Mouse (Mus musculus) limb, embryonic 10.5 days (tissue): ENCODE data around the gene Strap. TPM values are rescaled to one million over a fixed set of nuclear protein-coding genes. Genes with fewer than 3 reads are reported as not detected.

ENCODE experiments used
- DNase-seq: peaks from one replicate; pipeline ENCODE4 v3.0.0-alpha.2; 2017; ENCODE audit warnings: low spot score
- H3K27ac ChIP-seq: fragments of 300-500 bp; sonication (generic); 2 replicates; pipeline ENCODE4 v1.5.1; 2016; ENCODE audit warnings: mild to moderate bottlenecking
- H3K27me3 ChIP-seq: fragments of 300-500 bp; sonication (generic); 2 replicates; pipeline ENCODE4 v1.6.1; 2016; ENCODE audit warnings: low read depth, mild to moderate bottlenecking; ENCODE audit not compliant: poor library complexity, severe bottlenecking
- H3K36me3 ChIP-seq: fragments of 300-500 bp; sonication (generic); 2 replicates; pipeline ENCODE4 v1.6.1; 2016; ENCODE audit warnings: mild to moderate bottlenecking, moderate library complexity
- H3K4me1 ChIP-seq: fragments of 300-500 bp; sonication (generic); 2 replicates; pipeline ENCODE4 v1.6.1; 2016
- H3K4me3 ChIP-seq: fragments of 300-500 bp; sonication (generic); 2 replicates; pipeline ENCODE4 v1.5.1; 2016; ENCODE audit warnings: mild to moderate bottlenecking, moderate library complexity
- H3K9me3 ChIP-seq: fragments of 300-500 bp; sonication (generic); replicated peaks from 2 replicates; pipeline ENCODE4 v1.6.1; 2016; ENCODE audit warnings: mild to moderate bottlenecking
- WGBS: fragments of 180-500 bp; shearing (Covaris S2); methylation state at CpG from one replicate; pipeline ENCODE4 v1.1.7; 2016; 5-methylcytosine and 5-hydroxymethylcytosine counted together
- polyA plus RNA-seq: library from polyadenylated mRNA; unstranded; fragments of >200 nt; fragmentation: Nextera tagmentation; extraction: Ambion mirVana; gene quantifications from 2 replicates; pipeline ENCODE4 v1.2.1, GENCODE M21; 2016

The Strap gene
- polyA plus RNA-seq, 1 experiment from 2014 or later = 229 TPM

DNA sequence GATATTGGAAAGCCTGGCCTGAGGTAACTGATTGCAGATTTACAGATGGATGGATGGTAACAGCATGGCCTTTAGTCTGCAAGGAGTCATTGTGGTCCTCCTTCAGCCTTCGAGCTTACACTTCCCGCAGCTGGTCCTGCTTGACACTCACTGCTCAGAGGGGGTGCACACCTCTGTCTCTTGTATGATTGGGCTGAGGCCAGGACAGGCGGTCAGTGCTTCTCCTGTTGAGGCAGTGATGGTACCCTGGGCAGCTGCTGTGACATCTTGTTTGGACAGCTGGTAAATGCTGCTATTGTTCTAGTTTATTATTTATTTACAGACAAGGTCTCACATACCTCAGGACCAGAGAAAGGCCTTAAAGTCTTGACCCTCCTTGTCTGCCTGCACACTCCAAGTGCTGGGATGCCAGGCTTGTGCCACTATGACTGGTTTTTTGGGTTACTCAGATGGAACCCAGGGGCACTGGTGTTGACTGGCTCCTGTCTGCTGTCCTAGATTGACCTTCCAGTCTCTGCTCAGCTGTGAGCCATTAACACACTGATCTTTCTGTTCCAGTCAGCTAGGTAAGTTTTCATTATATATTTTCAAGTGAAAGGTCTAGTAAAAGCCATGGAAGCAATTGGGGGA lies 36.9 kb downstream of the Strap start:
- H3K36me3 ChIP-seq = no peaks in the 10 kb centered on the region; the same call in 1 of the 2 replicates
- no peak overlapping the region for H3K4me3 ChIP-seq
- 68% methylated on average over 3 of the region's 3 CpGs for WGBS
- 0 out of 2 replicates have a peak, but pooled peaks cover 2% of the 10 kb centered on the region for H3K4me1 ChIP-seq
- H3K9me3 ChIP-seq = no peaks in the 10 kb centered on the region
- DNase-seq = peak; percentile 22
- H3K27ac ChIP-seq = no peak overlapping the region
- H3K27me3 ChIP-seq = no peaks in the 10 kb centered on the region

DNA sequence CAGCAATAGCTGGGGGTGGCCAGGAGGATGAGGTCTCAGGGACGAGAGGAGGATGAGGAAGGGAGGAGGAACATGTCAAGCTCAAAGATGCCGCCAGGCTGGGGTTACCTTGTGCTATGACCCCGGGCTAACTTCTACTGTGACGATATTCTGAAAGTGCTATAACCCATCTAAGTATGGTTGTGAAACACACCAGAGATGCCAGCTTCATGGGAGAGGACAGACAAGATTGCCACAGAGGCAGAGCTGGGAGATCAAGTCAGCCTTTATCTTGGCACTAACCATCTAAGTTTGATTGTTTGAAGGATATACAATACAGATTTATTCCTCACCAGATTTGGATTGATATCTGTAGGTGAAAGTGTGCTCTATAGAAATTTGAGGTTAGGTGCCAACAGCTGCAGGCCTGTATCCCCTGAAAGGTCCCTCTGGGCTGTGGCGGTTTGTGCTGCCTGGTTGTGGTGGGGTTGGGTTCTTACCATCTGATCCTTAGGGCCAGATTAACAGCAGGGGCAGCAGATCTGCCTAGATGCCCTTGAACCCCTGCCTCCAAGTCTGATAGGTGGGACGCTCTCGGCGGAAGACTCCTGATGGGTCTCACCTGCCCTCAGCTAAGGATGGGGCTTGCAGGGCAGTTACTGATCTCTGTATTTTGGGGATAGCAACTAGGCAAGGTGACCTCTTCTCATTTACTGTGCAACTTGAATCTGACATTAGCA lies 38.2 kb downstream of the Strap start:
- peak; percentile 6 for DNase-seq

DNA sequence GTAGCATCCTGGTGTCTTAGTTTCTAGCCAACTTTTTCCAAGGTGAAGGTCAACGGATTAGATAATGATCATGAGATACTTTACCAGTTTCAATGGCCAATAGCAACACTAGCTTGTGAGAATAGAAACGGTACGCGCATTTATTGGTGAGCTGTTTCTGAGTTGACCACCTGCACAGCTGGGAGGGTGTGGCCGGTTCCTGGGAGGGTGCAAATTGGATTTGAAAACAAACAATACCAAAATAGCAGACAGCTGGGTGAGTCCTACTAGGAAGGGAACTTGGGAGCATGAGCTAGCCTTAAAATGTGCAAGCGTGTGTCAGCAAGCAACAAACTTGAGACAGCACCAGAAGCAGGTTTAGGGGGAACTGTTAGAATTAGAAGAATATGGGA lies 38.8 kb downstream of the Strap start:
- DNase-seq = no peak
- no peaks in the 10 kb centered on the region for H3K27me3 ChIP-seq
- 94% methylated on average over 6 of the region's 6 CpGs for WGBS
- H3K4me1 ChIP-seq = 0 out of 2 replicates have a peak, but pooled peaks cover 2% of the 10 kb centered on the region
- H3K9me3 ChIP-seq = no peaks in the 10 kb centered on the region
- H3K27ac ChIP-seq = no peak overlapping the region
- no peaks in the 10 kb centered on the region; the same call in 1 of the 2 replicates for H3K36me3 ChIP-seq
- no peak overlapping the region for H3K4me3 ChIP-seq

More for the DNA sequence above, 38.2 kb downstream of the Strap start:
- Histone ChIP-seq H3K4me3 (no peak overlapping the region), H3K36me3 (no peaks in the 10 kb centered on the region; the same call in 1 of the 2 replicates), H3K27ac (no peak overlapping the region), H3K4me1 (0 out of 2 replicates have a peak, but pooled peaks cover 2% of the 10 kb centered on the region), H3K27me3 (no peaks in the 10 kb centered on the region), H3K9me3 (no peaks in the 10 kb centered on the region)
- WGBS = 95% methylated on average over 8 of the region's 8 CpGs

DNA sequence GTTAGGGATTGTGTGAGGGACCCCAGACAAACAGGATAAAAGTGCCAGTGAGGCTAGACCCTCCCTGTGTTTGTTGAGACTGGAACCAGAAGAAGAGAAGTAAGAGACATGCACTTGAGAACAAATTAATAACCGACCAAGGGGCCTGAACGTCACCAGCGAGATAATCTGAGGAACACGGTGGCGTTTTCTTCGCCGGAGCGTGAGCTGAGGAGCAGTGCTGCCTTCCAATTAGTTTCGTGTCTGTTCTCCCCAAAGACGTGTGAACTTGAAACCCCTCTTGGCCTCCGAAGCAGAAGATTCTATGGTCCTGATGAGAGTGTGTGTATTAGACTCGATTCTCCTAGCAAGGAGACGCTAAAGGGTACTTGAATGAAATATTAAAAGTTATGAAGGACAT lies 39.3 kb downstream of the Strap start:
- no peaks in the 10 kb centered on the region for H3K27me3 ChIP-seq
- H3K27ac ChIP-seq = no peak overlapping the region
- no peaks in the 10 kb centered on the region for H3K9me3 ChIP-seq
- 95% methylated on average over 13 of the region's 13 CpGs for WGBS
- peak; percentile 11 for DNase-seq
- H3K36me3 ChIP-seq = no peaks in the 10 kb centered on the region; the same call in 1 of the 2 replicates
- 0 out of 2 replicates have a peak, but pooled peaks cover 2% of the 10 kb centered on the region for H3K4me1 ChIP-seq
- no peak overlapping the region for H3K4me3 ChIP-seq

DNA sequence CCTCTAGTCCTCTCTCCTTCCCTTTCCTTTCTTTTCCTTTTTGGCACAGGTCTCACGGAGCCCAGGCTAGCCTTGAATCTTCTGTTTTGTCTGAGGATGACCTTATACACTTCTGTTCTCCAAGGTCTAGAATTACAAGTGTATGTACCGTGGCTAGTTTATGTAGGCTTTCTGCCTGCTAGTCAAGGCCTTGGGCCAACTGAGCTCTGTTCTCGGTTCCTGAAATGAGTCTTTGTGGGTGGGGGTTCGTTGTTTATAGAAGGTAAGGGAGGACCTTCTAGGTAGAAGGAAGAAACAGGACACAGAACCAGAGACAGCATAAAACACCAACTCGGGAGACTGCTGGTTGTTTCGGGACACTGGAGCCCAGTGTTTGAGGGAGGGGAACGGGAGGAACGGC lies 40.3 kb downstream of the Strap start:
- H3K9me3 ChIP-seq = no peaks in the 10 kb centered on the region
- H3K36me3 ChIP-seq = peaks cover 5% of the 10 kb centered on the region; the same call in 1 of the 2 replicates
- DNase-seq = no peak
- no peak overlapping the region for H3K27ac ChIP-seq
- no peak overlapping the region for H3K4me3 ChIP-seq
- H3K4me1 ChIP-seq = 0 out of 2 replicates have a peak, but pooled peaks cover 2% of the 10 kb centered on the region
- 91% methylated on average over 8 of the region's 8 CpGs for WGBS
- H3K27me3 ChIP-seq = no peaks in the 10 kb centered on the region

DNA sequence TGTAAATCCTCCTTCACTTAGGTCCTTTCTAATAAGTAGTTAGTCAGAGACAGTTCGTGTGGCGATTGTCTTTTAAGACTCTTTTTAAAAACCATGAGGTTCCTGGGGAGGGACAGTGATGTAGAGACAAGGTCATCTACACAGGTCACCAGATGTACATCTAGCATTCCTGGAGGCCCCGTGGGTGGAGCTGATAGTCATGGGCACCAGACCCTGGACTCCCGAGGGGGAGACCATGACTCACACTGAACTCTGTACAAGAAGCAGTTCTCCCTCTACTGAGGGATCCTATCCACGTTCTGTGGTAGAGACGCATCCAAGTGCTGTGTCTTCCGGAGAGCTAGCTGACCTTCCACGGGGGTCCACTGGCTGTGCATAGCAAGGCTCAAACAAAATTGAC lies 42.1 kb downstream of the Strap start:
- Histone ChIP-seq H3K27me3 (no peaks in the 10 kb centered on the region), H3K27ac (no peak overlapping the region), H3K4me3 (no peak overlapping the region), H3K36me3 (peaks cover 8% of the 10 kb centered on the region; the same call in 1 of the 2 replicates), H3K4me1 (no peaks in the 10 kb centered on the region), H3K9me3 (no peaks in the 10 kb centered on the region)
- no peak for DNase-seq
- 74% methylated on average over 8 of the region's 8 CpGs for WGBS

DNA sequence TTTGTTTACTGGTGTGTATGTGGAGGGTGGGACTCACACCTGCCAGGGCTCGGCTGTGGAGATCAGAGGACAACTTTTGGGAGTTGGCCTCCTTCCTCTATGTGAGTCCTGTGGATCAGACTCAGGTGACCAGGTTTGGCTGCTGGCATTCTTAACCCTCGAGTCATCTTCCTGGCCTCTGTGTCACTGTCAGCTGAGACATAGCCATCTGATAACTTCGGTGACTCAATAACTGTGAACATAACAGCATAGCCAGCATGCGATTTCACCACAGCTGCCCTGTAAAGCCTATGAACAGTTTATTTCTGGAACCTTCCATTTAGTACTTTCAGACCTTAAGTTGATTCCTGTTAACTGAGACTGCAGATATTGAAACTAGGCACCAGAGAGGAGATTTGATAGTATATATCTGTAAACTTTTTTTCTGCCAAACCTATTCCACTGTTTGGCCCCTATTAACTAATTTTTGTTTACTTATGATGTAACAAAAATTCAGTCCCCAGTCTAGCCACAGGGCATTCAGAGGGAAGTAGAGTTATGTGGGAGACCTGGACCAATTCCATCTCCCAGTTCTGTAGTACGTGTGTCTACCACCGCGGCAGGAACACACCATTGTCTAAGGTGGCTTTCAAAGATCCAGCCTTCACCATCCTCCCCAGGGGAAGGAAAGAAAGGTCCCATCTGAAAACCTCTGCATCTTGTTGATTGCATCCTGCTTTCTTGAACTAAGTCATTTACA lies 49.2 kb downstream of the Strap start:
- Histone ChIP-seq H3K36me3 (peaks cover 28% of the 10 kb centered on the region), H3K9me3 (no peaks in the 10 kb centered on the region), H3K4me1 (peaks cover 6% of the 10 kb centered on the region), H3K27ac (no peak overlapping the region), H3K27me3 (no peaks in the 10 kb centered on the region), H3K4me3 (no peak overlapping the region)
- no peak for DNase-seq
- 92% methylated on average over 7 of the region's 7 CpGs for WGBS

DNA sequence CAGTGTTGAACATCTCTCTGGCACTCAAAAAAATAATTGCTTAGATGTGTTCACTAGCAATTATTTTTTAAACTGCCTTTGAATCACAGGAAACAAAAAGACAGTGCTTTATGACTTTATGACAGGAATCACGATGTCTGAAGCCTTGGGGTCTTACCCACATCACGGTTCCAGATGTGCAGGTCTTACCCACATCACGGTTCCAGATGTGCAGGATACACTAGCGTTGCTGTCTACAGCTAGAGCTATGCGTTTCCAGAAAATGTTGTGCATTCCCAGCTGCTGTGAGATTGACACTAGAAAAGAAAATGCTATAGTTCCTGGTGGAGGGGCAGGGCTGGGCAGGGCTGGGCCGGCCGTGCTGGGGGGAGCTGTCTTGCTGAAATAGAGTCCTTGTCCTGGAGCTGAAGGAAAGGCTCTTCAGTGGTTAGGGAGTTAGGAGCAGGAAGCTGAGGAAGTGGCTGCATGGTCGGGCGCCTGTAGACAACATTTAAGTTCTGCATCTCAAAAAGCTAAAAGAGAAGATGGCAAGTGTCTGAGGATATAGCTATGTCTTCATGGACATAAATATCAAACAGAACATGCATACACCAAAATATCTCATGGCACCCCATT lies 54.2 kb downstream of the Strap start:
- H3K4me1 ChIP-seq = peaks cover 18% of the 10 kb centered on the region
- WGBS = 44% methylated on average over 9 of the region's 9 CpGs
- H3K4me3 ChIP-seq = no peak overlapping the region
- no peaks in the 10 kb centered on the region for H3K27me3 ChIP-seq
- peaks cover 16% of the 10 kb centered on the region for H3K36me3 ChIP-seq
- DNase-seq = no peak
- 0 out of 2 replicates have a peak overlapping the region, but pooled peaks have one; percentile 14 for H3K27ac ChIP-seq
- no peaks in the 10 kb centered on the region for H3K9me3 ChIP-seq

DNA sequence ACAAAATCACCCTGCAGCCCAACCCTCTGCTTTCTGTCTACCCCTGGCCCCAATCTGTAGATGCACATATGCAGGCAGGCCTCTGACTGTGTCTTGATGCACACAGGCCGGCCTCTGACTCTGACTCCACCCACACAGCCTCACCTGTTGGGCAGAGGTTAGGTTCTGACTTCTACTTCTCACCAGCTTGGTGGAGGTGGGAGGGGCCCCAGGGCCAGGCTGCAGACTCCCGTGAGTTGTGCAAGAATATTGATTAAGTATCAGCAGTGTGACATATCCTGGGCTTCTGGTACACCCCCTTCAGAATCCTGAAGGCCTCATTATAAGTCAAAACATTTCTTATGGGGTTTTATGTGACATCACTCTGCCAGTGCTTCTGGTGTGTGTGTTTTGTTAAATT lies 54.8 kb downstream of the Strap start:
- peaks cover 24% of the 10 kb centered on the region for H3K4me1 ChIP-seq
- no peak for DNase-seq
- no peak overlapping the region for H3K27ac ChIP-seq
- no peak overlapping the region for H3K4me3 ChIP-seq
- H3K9me3 ChIP-seq = no peaks in the 10 kb centered on the region
- H3K36me3 ChIP-seq = peaks cover 16% of the 10 kb centered on the region
- no peaks in the 10 kb centered on the region for H3K27me3 ChIP-seq
- WGBS = 65% methylated on average over 2 of the region's 2 CpGs

DNA sequence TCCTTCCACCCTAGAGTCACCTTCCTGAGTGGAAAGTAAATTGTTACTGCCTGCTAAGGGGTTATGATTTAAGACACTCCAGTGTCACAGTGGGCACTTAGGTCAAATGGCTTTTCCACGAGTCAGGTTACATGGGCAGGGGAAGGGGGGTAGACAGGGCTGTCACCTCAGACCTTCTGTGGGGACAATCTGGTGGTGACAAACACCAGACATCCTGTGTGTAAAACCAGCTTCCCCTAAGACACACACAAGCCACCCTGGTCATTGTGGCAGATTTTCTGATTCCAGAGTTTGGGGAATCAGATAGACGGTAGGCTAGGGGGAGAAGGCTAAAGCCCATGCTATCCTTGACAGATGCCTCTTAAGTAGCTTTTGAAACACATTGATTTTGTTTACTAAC lies 60.6 kb downstream of the Strap start:
- no peak for DNase-seq
- peak overlapping the region; percentile 64; the same call in 1 of the 2 replicates for H3K27ac ChIP-seq
- peaks cover 39% of the 10 kb centered on the region for H3K4me1 ChIP-seq
- no peak overlapping the region for H3K4me3 ChIP-seq
- H3K27me3 ChIP-seq = no peaks in the 10 kb centered on the region
- WGBS = 27% methylated on average over 2 of the region's 2 CpGs
- peaks cover 4% of the 10 kb centered on the region; the same call in 1 of the 2 replicates for H3K9me3 ChIP-seq
- peaks cover 33% of the 10 kb centered on the region for H3K36me3 ChIP-seq

DNA sequence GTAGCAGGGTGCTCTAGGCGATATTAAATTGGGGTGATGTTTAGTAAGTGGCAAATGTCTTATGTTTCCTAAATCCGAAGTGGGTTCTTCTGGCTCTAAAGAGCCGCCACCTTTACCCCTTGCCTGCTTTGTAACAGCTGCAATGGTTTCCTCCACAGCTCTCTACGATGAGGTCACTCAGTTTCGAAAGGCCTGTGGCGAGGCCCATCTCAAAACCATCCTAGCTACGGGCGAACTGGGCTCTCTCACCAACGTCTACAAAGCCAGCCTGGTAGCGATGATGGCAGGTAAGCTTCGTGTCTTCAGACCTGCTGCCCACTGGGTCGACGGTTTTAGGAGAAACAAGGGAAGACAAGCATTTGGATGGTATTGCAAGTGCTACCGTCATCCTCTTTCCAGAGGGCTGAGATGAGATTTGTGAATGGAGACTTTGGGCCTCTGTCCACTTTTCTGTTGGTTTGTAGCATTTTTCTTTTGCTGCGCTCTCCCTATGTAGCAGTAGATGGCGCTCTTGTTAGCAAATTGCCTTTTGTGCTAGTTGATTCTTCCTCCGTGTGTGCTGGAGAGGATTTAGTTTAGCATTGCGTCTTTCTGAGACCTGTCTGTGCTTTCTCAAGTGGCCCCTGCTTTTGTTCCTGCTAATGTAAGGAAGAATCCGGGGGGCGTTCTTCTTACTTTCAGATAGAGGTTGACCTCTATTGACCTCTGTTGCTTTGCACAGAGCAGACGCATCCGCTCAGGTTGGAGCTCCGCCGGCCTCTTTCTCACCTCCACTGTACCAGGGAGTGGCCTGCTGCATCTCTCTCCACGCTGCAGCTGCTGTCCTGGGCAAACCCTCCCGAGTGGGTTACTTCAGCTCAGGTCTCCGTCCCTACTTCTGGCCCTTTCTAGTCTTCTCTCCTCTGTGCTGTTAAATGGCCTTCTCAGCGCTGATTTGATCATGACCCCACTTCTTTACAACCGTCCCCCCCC lies 62.0 kb downstream of the Strap start:
- Histone ChIP-seq H3K27ac (peak overlapping the region; percentile 46; the same call in 1 of the 2 replicates), H3K36me3 (peaks cover 41% of the 10 kb centered on the region), H3K4me1 (peaks cover 39% of the 10 kb centered on the region), H3K9me3 (peaks cover 4% of the 10 kb centered on the region; the same call in 1 of the 2 replicates), H3K27me3 (no peaks in the 10 kb centered on the region), H3K4me3 (no peak overlapping the region)
- 65% methylated on average over 29 of the region's 29 CpGs for WGBS
- DNase-seq = no peak
